Mouse (Mus musculus) forebrain, embryonic 12.5 days (tissue): ENCODE results near the gene Dact3. TPM values are rescaled to one million over a fixed set of nuclear protein-coding genes. Genes with fewer than 3 reads are reported as not detected.

ENCODE experiments used
- ATAC-seq: fragments of 200-750 bp; cut with Nextera tagmentation; 2 replicates; pipeline ENCODE4 v1.8.0; 2017; ENCODE audit warnings: moderate TSS enrichment; ENCODE audit not compliant: low FRiP score
- H3K27ac ChIP-seq: fragments of 300-500 bp; sonication (generic); 2 replicates; pipeline ENCODE4 v1.5.1; 2016; ENCODE audit warnings: mild to moderate bottlenecking
- H3K27me3 ChIP-seq: fragments of 300-500 bp; sonication (generic); 2 replicates; pipeline ENCODE4 v1.6.1; 2016; ENCODE audit warnings: mild to moderate bottlenecking
- H3K36me3 ChIP-seq: fragments of 300-500 bp; sonication (generic); replicated peaks from 2 replicates; pipeline ENCODE4 v1.6.1; 2016; ENCODE audit warnings: mild to moderate bottlenecking
- H3K4me1 ChIP-seq: fragments of 300-500 bp; sonication (generic); 2 replicates; pipeline ENCODE4 v1.6.1; 2016
- H3K4me2 ChIP-seq: fragments of 300-500 bp; sonication (generic); 2 replicates; pipeline ENCODE4 v1.6.1; 2016; ENCODE audit warnings: mild to moderate bottlenecking, moderate library complexity
- H3K4me3 ChIP-seq: fragments of 300-500 bp; sonication (generic); replicated peaks from 2 replicates; pipeline ENCODE4 v1.5.1; 2016; ENCODE audit warnings: mild to moderate bottlenecking
- H3K9ac ChIP-seq: fragments of 300-500 bp; sonication (generic); 2 replicates; pipeline ENCODE4 v1.6.1; 2016; ENCODE audit warnings: mild to moderate bottlenecking
- H3K9me3 ChIP-seq: fragments of 300-500 bp; sonication (generic); 2 replicates; pipeline ENCODE4 v1.6.1; 2016
- WGBS: fragments of 180-500 bp; shearing (Covaris S2); methylation state at CpG from one replicate; pipeline ENCODE4 v1.1.7; 2016; 5-methylcytosine and 5-hydroxymethylcytosine counted together
- polyA plus RNA-seq: library from polyadenylated mRNA; unstranded; fragments of >200 nt; fragmentation: Nextera tagmentation; extraction: Ambion mirVana; gene quantifications from 2 replicates; pipeline ENCODE4 v1.2.1, GENCODE M21; 2016

Gene Dact3
- polyA plus RNA-seq, 1 experiment from 2014 or later: 3.2 TPM

GRCm38 (mm10) chr7:16932704-16933577 is 57.8 kb downstream of the Dact3 start:
- H3K4me1 ChIP-seq: peaks cover 22% of the 10 kb centered on the region
- 43% methylated on average over 14 of the region's 14 CpGs for WGBS
- no peaks in the 10 kb centered on the region for H3K27me3 ChIP-seq
- peak; percentile 55 for ATAC-seq
- H3K27ac ChIP-seq: peak overlapping the region; percentile 46
- H3K9ac ChIP-seq: 0 out of 2 replicates have a peak overlapping the region, but pooled peaks have one; percentile 4
- H3K36me3 ChIP-seq: no peaks in the 10 kb centered on the region
- no peak overlapping the region for H3K4me3 ChIP-seq
- H3K9me3 ChIP-seq: no peaks in the 10 kb centered on the region
- no peak overlapping the region for H3K4me2 ChIP-seq

Other genes starting within 250 kb of the Dact3 start
- not detected in 2 replicates for gene Ceacam15, start 199.6 kb upstream of the Dact3 start, polyA plus RNA-seq
- gene Ceacam9, start 153.4 kb upstream of the Dact3 start, polyA plus RNA-seq: not detected in 2 replicates
- gene Ap2s1, start 136.9 kb upstream of the Dact3 start, polyA plus RNA-seq: 254 and 263 TPM in 2 replicates
- 30.6 and 32.0 TPM in 2 replicates for gene Slc1a5, start 94.0 kb upstream of the Dact3 start, polyA plus RNA-seq
- 176 and 180 TPM in 2 replicates for gene Strn4, start 59.4 kb upstream of the Dact3 start, polyA plus RNA-seq
- 30.5 and 31.4 TPM in 2 replicates for gene Fkrp, start 58.6 kb upstream of the Dact3 start, polyA plus RNA-seq
- gene Prkd2, start 32.4 kb upstream of the Dact3 start, polyA plus RNA-seq: 10.0 and 10.9 TPM in 2 replicates
- 14.7 and 16.4 TPM in 2 replicates for gene Gng8, start 16.5 kb downstream of the Dact3 start, polyA plus RNA-seq
- gene Ptgir, start 31.2 kb downstream of the Dact3 start, polyA plus RNA-seq: 0.24 and 0.51 TPM in 2 replicates
- 227 and 234 TPM in 2 replicates for gene Calm3, start 48.8 kb downstream of the Dact3 start, polyA plus RNA-seq
- 52.6 and 53.3 TPM in 2 replicates for gene Pnmal2, start 69.4 kb downstream of the Dact3 start, polyA plus RNA-seq
- 32.3 and 37.0 TPM in 2 replicates for gene Pnmal1, start 84.4 kb downstream of the Dact3 start, polyA plus RNA-seq
- 1.6 and 1.7 TPM in 2 replicates for gene Gm42372, start 107.8 kb downstream of the Dact3 start, polyA plus RNA-seq
- 9.1 and 11.5 TPM in 2 replicates for gene Ccdc8, start 117.4 kb downstream of the Dact3 start, polyA plus RNA-seq
- 107 and 112 TPM in 2 replicates for gene Ppp5c, start 152.6 kb downstream of the Dact3 start, polyA plus RNA-seq
- 8.7 and 9.9 TPM in 2 replicates for gene Hif3a, start 187.1 kb downstream of the Dact3 start, polyA plus RNA-seq
- gene Psg16, start 198.7 kb downstream of the Dact3 start, polyA plus RNA-seq: 0.26 and 0.27 TPM in 2 replicates